Mouse (Mus musculus): Measurements from ENCODE around the gene Olfr935. TPM values are rescaled to one million over a fixed set of nuclear protein-coding genes. Genes with fewer than 3 reads are reported as not detected.

Gene Olfr935
- 2.0 TPM in 1 of 3 replicates, not detected in the others for total RNA-seq (2017)

GRCm38 (mm10) chr9:38999583-38999982, at the start of gene Olfr935:
Gene Olfr935 (minus strand): TSS chr9:38999683.
- ATAC-seq (replicated peaks; ENCODE audit: insufficient number of reproducible peaks, low FRiP score, low TSS enrichment, poor library complexity, severe bottlenecking): no peak

DNA sequence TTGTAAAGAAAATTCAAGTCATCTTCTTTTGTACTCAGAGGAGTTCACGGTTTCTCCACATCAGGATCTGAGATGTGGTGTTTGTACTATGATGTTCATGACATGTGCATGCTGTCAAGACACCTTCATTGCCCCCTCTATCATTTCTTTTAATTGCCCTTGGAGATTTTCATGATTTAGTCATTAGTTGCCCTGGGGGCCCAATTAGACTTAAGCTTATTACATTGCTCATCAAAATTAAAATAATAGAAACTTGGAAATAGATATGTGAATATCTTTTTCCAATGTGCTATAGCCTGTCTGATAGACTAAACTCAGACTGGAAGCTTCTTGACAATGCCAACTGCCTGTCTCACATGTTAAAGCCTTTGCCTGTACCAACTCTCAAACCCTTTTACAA, 23.8 kb upstream of the Olfr935 start, which contains the start of gene Olfr146:
Olfr146 (minus strand) TSS at position 101 of the 400 bp plus-strand sequence.
- no peak for ATAC-seq (replicated peaks; ENCODE audit: insufficient number of reproducible peaks, low FRiP score, low TSS enrichment, poor library complexity, severe bottlenecking)

DNA sequence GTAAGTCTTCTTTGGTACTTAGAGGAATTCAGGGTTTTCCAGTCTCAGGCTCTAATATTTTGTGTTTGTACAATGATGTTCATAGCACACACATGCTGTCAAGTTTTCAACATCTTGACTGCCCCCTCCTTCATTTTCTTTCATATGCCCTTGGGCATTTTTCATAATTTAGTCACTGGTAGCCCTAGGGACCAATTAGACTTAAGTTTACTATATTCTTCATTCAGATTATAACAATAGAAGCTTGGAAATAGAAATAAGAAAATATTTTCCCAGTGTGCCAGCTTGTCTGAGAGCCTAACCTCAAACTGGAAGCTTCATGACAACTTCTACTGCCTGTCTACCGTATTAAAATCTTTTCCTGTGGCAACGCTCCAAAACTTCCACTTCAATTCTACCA, 11.3 kb downstream of the Olfr935 start, which contains the start of gene Olfr934:
Olfr934 (minus strand) TSS at position 101 of the 400 bp plus-strand sequence.
- ATAC-seq (replicated peaks; ENCODE audit: insufficient number of reproducible peaks, low FRiP score, low TSS enrichment, poor library complexity, severe bottlenecking): no peak

GRCm38 (mm10) chr9:38972013-38972412, 27.5 kb downstream of the Olfr935 start, which contains the start of gene Olfr933:
Gene Olfr933 (plus strand): TSS chr9:38972313.
- no peak for ATAC-seq (replicated peaks; ENCODE audit: insufficient number of reproducible peaks, low FRiP score, low TSS enrichment, poor library complexity, severe bottlenecking)

GRCm38 (mm10) chr9:38954124-38954416, 45.4 kb downstream of the Olfr935 start:
- no peak for ATAC-seq (replicated peaks; ENCODE audit: insufficient number of reproducible peaks, low FRiP score, low TSS enrichment, poor library complexity, severe bottlenecking)

DNA sequence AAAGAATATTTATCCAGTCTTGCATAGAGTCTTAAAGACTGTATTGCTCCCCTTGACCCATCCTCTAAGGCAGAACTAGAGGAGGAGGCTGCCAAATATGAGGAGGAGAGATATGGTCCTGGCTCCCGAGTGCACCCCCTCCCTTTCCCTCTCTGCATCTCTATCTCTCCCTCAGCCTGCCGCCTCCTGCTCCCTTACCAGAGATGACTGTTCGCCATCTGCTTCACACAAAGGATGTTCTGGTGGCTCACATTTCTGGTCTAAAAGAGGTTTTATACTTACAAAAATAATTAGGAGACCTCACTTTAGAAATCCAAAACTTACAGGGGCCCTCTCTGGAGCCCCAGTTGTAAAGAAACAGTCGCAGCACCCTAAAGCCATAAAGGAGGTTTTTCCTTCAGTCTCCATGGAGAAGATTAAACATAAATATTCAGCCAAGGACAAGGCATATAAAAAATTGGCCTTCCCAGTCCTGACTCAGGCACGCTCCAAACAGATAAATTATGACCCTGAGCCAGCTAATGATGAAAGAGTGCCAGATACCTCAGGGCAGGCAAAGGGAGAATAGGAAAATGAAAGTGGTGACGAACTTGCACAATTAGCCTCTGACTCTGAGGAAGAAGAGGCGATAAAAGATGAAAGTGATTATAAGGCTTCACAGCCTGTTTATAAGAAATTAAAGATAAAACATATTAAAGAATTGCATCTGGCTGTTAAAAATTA, 45.9 kb downstream of the Olfr935 start:
- no peak for ATAC-seq (replicated peaks; ENCODE audit: insufficient number of reproducible peaks, low FRiP score, low TSS enrichment, poor library complexity, severe bottlenecking)

Other genes with a start within 250 kb of the Olfr935 start
- gene Olfr920, start 247.4 kb downstream of the Olfr935 start, total RNA-seq (2017): 0.19 to 1.4 TPM (median 0.53 TPM) in 3 replicates
- gene Olfr921, start 226.6 kb downstream of the Olfr935 start, total RNA-seq (2017): not detected in 3 replicates
- not detected in 3 replicates for gene Olfr922, start 185.1 kb downstream of the Olfr935 start, total RNA-seq (2017)
- gene Olfr923, start 173.1 kb downstream of the Olfr935 start, total RNA-seq (2017): not detected in 3 replicates
- gene Olfr924, start 155.2 kb downstream of the Olfr935 start, total RNA-seq (2017): not detected in 3 replicates
- gene Olfr26, start 144.6 kb downstream of the Olfr935 start, total RNA-seq (2017): not detected in 3 replicates
- gene Olfr926, start 122.6 kb downstream of the Olfr935 start, total RNA-seq (2017): not detected in 3 replicates
- gene Olfr930, start 69.9 kb downstream of the Olfr935 start, total RNA-seq (2017): not detected in 3 replicates
- not detected in 3 replicates for gene Olfr933, start 27.4 kb downstream of the Olfr935 start, total RNA-seq (2017)
- gene Olfr934, start 11.4 kb downstream of the Olfr935 start, total RNA-seq (2017): not detected in 3 replicates
- not detected in 3 replicates for gene Olfr146, start 23.7 kb upstream of the Olfr935 start, total RNA-seq (2017)
- not detected in 3 replicates for gene Olfr937, start 65.3 kb upstream of the Olfr935 start, total RNA-seq (2017)
- not detected in 3 replicates for gene Olfr938, start 79.2 kb upstream of the Olfr935 start, total RNA-seq (2017)
- gene Olfr27, start 128.4 kb upstream of the Olfr935 start, total RNA-seq (2017): not detected in 3 replicates
- not detected in 3 replicates for gene Olfr943, start 166.6 kb upstream of the Olfr935 start, total RNA-seq (2017)
- not detected in 3 replicates for gene Olfr944, start 202.2 kb upstream of the Olfr935 start, total RNA-seq (2017)